Mouse (Mus musculus) neural tube, embryonic 11.5 days (tissue): ENCODE data around the gene Parp1. TPM values are rescaled to one million over a fixed set of nuclear protein-coding genes. Genes with fewer than 3 reads are reported as not detected.

Experiments
- ATAC-seq: fragments of 200-750 bp; cut with Nextera tagmentation; 2 replicates; pipeline ENCODE4 v1.8.0; 2017; ENCODE audit warnings: moderate number of reproducible peaks, mild to moderate bottlenecking, moderate TSS enrichment, moderate library complexity; ENCODE audit not compliant: insufficient read depth, low FRiP score, low TSS enrichment
- DNase-seq: peaks from one replicate; pipeline ENCODE4 v3.0.0-alpha.2; 2015; ENCODE audit warnings: low spot score
- H3K27ac ChIP-seq: fragments of 300-500 bp; sonication (generic); 2 replicates; pipeline ENCODE4 v1.5.1; 2014; ENCODE audit warnings: low read depth, mild to moderate bottlenecking, low read length
- H3K27me3 ChIP-seq: fragments of 300-500 bp; sonication (generic); 2 replicates; pipeline ENCODE4 v1.6.1; 2014; ENCODE audit warnings: mild to moderate bottlenecking, low read length, mixed read lengths; ENCODE audit not compliant: control insufficient read depth, insufficient read depth
- H3K36me3 ChIP-seq: fragments of 300-500 bp; sonication (generic); 2 replicates; pipeline ENCODE4 v1.6.1; 2014; ENCODE audit warnings: mild to moderate bottlenecking, low read length, moderate library complexity, mixed read lengths; ENCODE audit not compliant: control insufficient read depth, insufficient read depth
- H3K4me1 ChIP-seq: fragments of 300-500 bp; sonication (generic); 2 replicates; pipeline ENCODE4 v1.6.1; 2014; ENCODE audit warnings: low read length, mixed read lengths; ENCODE audit not compliant: control insufficient read depth, insufficient read depth
- H3K4me2 ChIP-seq: fragments of 300-500 bp; sonication (generic); 2 replicates; pipeline ENCODE4 v1.6.1; 2014; ENCODE audit warnings: low read depth, mild to moderate bottlenecking, moderate library complexity
- H3K4me3 ChIP-seq: fragments of 300-500 bp; sonication (generic); 2 replicates; pipeline ENCODE4 v1.5.1; 2014; ENCODE audit warnings: low read depth, low read length
- H3K9ac ChIP-seq: fragments of 300-500 bp; sonication (generic); 2 replicates; pipeline ENCODE4 v1.6.1; 2014; ENCODE audit warnings: mild to moderate bottlenecking, low read length
- H3K9me3 ChIP-seq: fragments of 300-500 bp; sonication (generic); 2 replicates; pipeline ENCODE4 v1.6.1; 2016; ENCODE audit warnings: low read length; ENCODE audit not compliant: control insufficient read depth
- WGBS: fragments of 180-500 bp; shearing (Covaris S2); extraction: QIAGEN DNeasy Blood & Tissue Kit; methylation state at CpG from one replicate; pipeline ENCODE4 v1.1.7; 2014; 5-methylcytosine and 5-hydroxymethylcytosine counted together
- polyA plus RNA-seq: library from polyadenylated mRNA; unstranded; fragments of >200 nt; fragmentation: Nextera tagmentation; extraction: Ambion mirVana; gene quantifications from 2 replicates; pipeline ENCODE4 v1.2.1, GENCODE M21; 2014

The Parp1 gene
- polyA plus RNA-seq, result 208 and 223 TPM in 2 replicates

GRCm38 (mm10) chr1:180568761-180569452 lies at the start of gene Parp1:
TSS of gene Parp1 (plus strand) at chr1:180568924.
- WGBS, result under 1% methylated on average over 67 of the region's 67 CpGs
- Histone ChIP-seq H3K27ac (peak within 1 kb of the TSS; percentile 87), H3K9ac (peak within 1 kb of the TSS; percentile 89), H3K36me3 (peaks cover 3% of the 10 kb centered on the region), H3K9me3 (no peaks in the 10 kb centered on the region), H3K4me3 (peak within 1 kb of the TSS; percentile 88), H3K4me2 (peak within 1 kb of the TSS; percentile 90), H3K27me3 (no peaks in the 10 kb centered on the region), H3K4me1 (peaks cover 8% of the 10 kb centered on the region)
- DNase-seq (peak; percentile 98), ATAC-seq (peak; percentile 97)

GRCm38 (mm10) chr1:180519520-180519919 lies 49.2 kb upstream of the Parp1 start:
- no peak overlapping the region for H3K4me2 ChIP-seq
- no peak for ATAC-seq
- no peak overlapping the region for H3K27ac ChIP-seq
- H3K27me3 ChIP-seq, result no peaks in the 10 kb centered on the region
- 92% methylated on average over 8 of the region's 8 CpGs for WGBS
- H3K9me3 ChIP-seq, result no peaks in the 10 kb centered on the region
- no peak overlapping the region for H3K9ac ChIP-seq
- no peak for DNase-seq
- H3K36me3 ChIP-seq, result no peaks in the 10 kb centered on the region
- no peaks in the 10 kb centered on the region for H3K4me1 ChIP-seq
- H3K4me3 ChIP-seq, result no peak overlapping the region

GRCm38 (mm10) chr1:180520190-180520589 lies 48.5 kb upstream of the Parp1 start:
- H3K9me3 ChIP-seq, result no peaks in the 10 kb centered on the region
- H3K9ac ChIP-seq, result no peak overlapping the region
- H3K27ac ChIP-seq, result no peak overlapping the region
- no peaks in the 10 kb centered on the region for H3K27me3 ChIP-seq
- ATAC-seq, result no peak
- no peaks in the 10 kb centered on the region for H3K4me1 ChIP-seq
- H3K4me3 ChIP-seq, result no peak overlapping the region
- DNase-seq, result no peak
- WGBS, result 59% methylated on average over 7 of the region's 7 CpGs
- H3K4me2 ChIP-seq, result no peak overlapping the region
- no peaks in the 10 kb centered on the region for H3K36me3 ChIP-seq

GRCm38 (mm10) chr1:180523320-180523719 lies 45.4 kb upstream of the Parp1 start:
- Histone ChIP-seq H3K9me3 (no peaks in the 10 kb centered on the region), H3K4me1 (no peaks in the 10 kb centered on the region), H3K36me3 (no peaks in the 10 kb centered on the region), H3K9ac (no peak overlapping the region), H3K27me3 (no peaks in the 10 kb centered on the region), H3K4me2 (no peak overlapping the region), H3K27ac (no peak overlapping the region), H3K4me3 (no peak overlapping the region)
- 78% methylated on average over 2 of the region's 2 CpGs for WGBS
- ATAC-seq (no peak), DNase-seq (no peak)

GRCm38 (mm10) chr1:180525301-180525700 lies 43.4 kb upstream of the Parp1 start:
- 70% methylated on average over 1 of the region's 1 CpGs for WGBS
- Histone ChIP-seq H3K9ac (no peak overlapping the region), H3K4me3 (no peak overlapping the region)

GRCm38 (mm10) chr1:180529847-180530246 lies 38.9 kb upstream of the Parp1 start:
- 94% methylated on average over 7 of the region's 7 CpGs for WGBS
- H3K9ac ChIP-seq, result no peak overlapping the region

More at GRCm38 (mm10) chr1:180525301-180525700, 43.4 kb upstream of the Parp1 start:
- DNase-seq, result no peak
- H3K36me3 ChIP-seq, result no peaks in the 10 kb centered on the region
- no peaks in the 10 kb centered on the region for H3K4me1 ChIP-seq
- ATAC-seq, result no peak
- H3K9me3 ChIP-seq, result no peaks in the 10 kb centered on the region
- no peaks in the 10 kb centered on the region for H3K27me3 ChIP-seq
- no peak overlapping the region for H3K4me2 ChIP-seq
- H3K27ac ChIP-seq, result no peak overlapping the region

GRCm38 (mm10) chr1:180530457-180531263 lies 38.1 kb upstream of the Parp1 start:
- Histone ChIP-seq H3K9me3 (0 out of 2 replicates have a peak, but pooled peaks cover 3% of the 10 kb centered on the region), H3K4me2 (no peak overlapping the region), H3K4me3 (no peak overlapping the region), H3K27me3 (no peaks in the 10 kb centered on the region), H3K27ac (no peak overlapping the region), H3K36me3 (no peaks in the 10 kb centered on the region), H3K4me1 (no peaks in the 10 kb centered on the region), H3K9ac (no peak overlapping the region)
- 66% methylated on average over 8 of the region's 8 CpGs for WGBS
- ATAC-seq (no peak), DNase-seq (no peak)

More at GRCm38 (mm10) chr1:180529847-180530246, 38.9 kb upstream of the Parp1 start:
- Histone ChIP-seq H3K4me3 (no peak overlapping the region), H3K4me1 (no peaks in the 10 kb centered on the region), H3K4me2 (no peak overlapping the region), H3K9me3 (0 out of 2 replicates have a peak, but pooled peaks cover 3% of the 10 kb centered on the region), H3K36me3 (no peaks in the 10 kb centered on the region), H3K27me3 (no peaks in the 10 kb centered on the region), H3K27ac (no peak overlapping the region)
- ATAC-seq (no peak), DNase-seq (no peak)

GRCm38 (mm10) chr1:180532671-180533070 lies 36.1 kb upstream of the Parp1 start:
- Histone ChIP-seq H3K36me3 (no peaks in the 10 kb centered on the region), H3K4me3 (no peak overlapping the region), H3K4me1 (no peaks in the 10 kb centered on the region), H3K27me3 (no peaks in the 10 kb centered on the region), H3K27ac (no peak overlapping the region), H3K9me3 (0 out of 2 replicates have a peak, but pooled peaks cover 3% of the 10 kb centered on the region), H3K4me2 (no peak overlapping the region), H3K9ac (no peak overlapping the region)
- no peak for ATAC-seq
- DNase-seq, result no peak
- 95% methylated on average over 11 of the region's 11 CpGs for WGBS
